Mouse (Mus musculus): ENCODE data around the gene Kcnrg. TPM values are rescaled to one million over a fixed set of nuclear protein-coding genes. Genes with fewer than 3 reads are reported as not detected.

Kcnrg gene
- polyA plus RNA-seq, 1 experiment = not detected

DNA sequence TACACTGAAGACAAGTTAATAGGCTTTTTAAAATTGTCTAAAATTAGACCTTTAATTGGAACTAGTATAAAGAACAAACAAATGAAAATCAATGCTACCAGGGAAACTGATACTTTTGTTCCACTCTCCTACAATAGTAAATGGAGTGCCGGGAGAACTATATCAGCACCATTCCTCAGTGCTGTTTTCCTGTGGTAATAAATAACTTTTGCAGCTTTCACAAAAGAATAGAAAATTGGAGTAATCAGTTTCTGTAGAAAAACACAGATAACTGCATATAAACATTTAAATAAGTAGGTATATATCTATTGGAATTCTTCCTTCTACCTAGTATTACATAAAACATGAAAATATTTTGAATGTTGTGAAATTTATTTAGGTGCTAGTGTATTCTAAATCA is 38.3 kb downstream of the Kcnrg start:
- Histone ChIP-seq H3K4me3 (ENCODE audit: low read depth, low read length) (no peak overlapping the region), H3K27me3 (ENCODE audit: control insufficient read depth, insufficient read depth, low read length) (no peaks in the 10 kb centered on the region), H3K4me1 (ENCODE audit: control insufficient read depth, insufficient read depth, insufficient read length, low read length) (no peaks in the 10 kb centered on the region), H3K36me3 (ENCODE audit: control insufficient read depth, insufficient read depth, low read length) (no peaks in the 10 kb centered on the region), H3K27ac (ENCODE audit: insufficient read depth, low read depth, low read length) (no peak overlapping the region)
- 21% methylated on average over 1 of the region's 1 CpGs for WGBS
- no peak for TF ChIP-seq POLR2A (IDR thresholded peaks at IDR 0.05; ENCODE audit: low read depth, low read length)
- no peak for TF ChIP-seq CTCF (IDR thresholded peaks at IDR 0.05; ENCODE audit: extremely low read depth, insufficient read length, insufficient replicate concordance, low read depth, low read length)

- H3K4me3 ChIP-seq (ENCODE audit: low read depth, low read length) = peak overlapping the region; percentile 90
- peak overlapping the region; percentile 67 for H3K27ac ChIP-seq (ENCODE audit: insufficient read depth, low read depth, low read length)
- no peak for TF ChIP-seq POLR2A (IDR thresholded peaks at IDR 0.05; ENCODE audit: low read depth, low read length)
- no peak for TF ChIP-seq CTCF (IDR thresholded peaks at IDR 0.05; ENCODE audit: extremely low read depth, insufficient read length, insufficient replicate concordance, low read depth, low read length)
- no peaks in the 10 kb centered on the region for H3K4me1 ChIP-seq (ENCODE audit: control insufficient read depth, insufficient read depth, insufficient read length, low read length)
- H3K27me3 ChIP-seq (ENCODE audit: control insufficient read depth, insufficient read depth, low read length) = no peaks in the 10 kb centered on the region
- no peaks in the 10 kb centered on the region for H3K36me3 ChIP-seq (ENCODE audit: control insufficient read depth, insufficient read depth, low read length)
- WGBS = under 1% methylated on average over 24 of the region's 24 CpGs
These were observed 40.1 kb downstream of the Kcnrg start for GRCm38 (mm10) chr14:61647182-61647880.

- H3K4me3 ChIP-seq (ENCODE audit: low read depth, low read length) = peak overlapping the region; percentile 90
- TF ChIP-seq POLR2A (IDR thresholded peaks at IDR 0.05; ENCODE audit: low read depth, low read length) (no peak), CTCF (IDR thresholded peaks at IDR 0.05; ENCODE audit: extremely low read depth, insufficient read length, insufficient replicate concordance, low read depth, low read length) (no peak)
- peak overlapping the region; percentile 67 for H3K27ac ChIP-seq (ENCODE audit: insufficient read depth, low read depth, low read length)
- H3K27me3 ChIP-seq (ENCODE audit: control insufficient read depth, insufficient read depth, low read length) = no peaks in the 10 kb centered on the region
- WGBS = under 1% methylated on average over 91 of the region's 95 CpGs
- no peaks in the 10 kb centered on the region for H3K36me3 ChIP-seq (ENCODE audit: control insufficient read depth, insufficient read depth, low read length)
- H3K4me1 ChIP-seq (ENCODE audit: control insufficient read depth, insufficient read depth, insufficient read length, low read length) = 0 out of 2 replicates have a peak, but pooled peaks cover under 1% of the 10 kb centered on the region
These were observed 40.8 kb downstream of the Kcnrg start for GRCm38 (mm10) chr14:61647881-61648684.

- H3K4me1 ChIP-seq (ENCODE audit: control insufficient read depth, insufficient read depth, insufficient read length, low read length) = 0 out of 2 replicates have a peak, but pooled peaks cover 1% of the 10 kb centered on the region
- no peaks in the 10 kb centered on the region for H3K27me3 ChIP-seq (ENCODE audit: control insufficient read depth, insufficient read depth, low read length)
- under 1% methylated on average over 62 of the region's 62 CpGs for WGBS
- H3K4me3 ChIP-seq (ENCODE audit: low read depth, low read length) = peak overlapping the region; percentile 90
- TF ChIP-seq CTCF (IDR thresholded peaks at IDR 0.05; ENCODE audit: extremely low read depth, insufficient read length, insufficient replicate concordance, low read depth, low read length) (no peak; the same call in 1 of the 2 replicates), POLR2A (IDR thresholded peaks at IDR 0.05; ENCODE audit: low read depth, low read length) (peak; percentile 81)
- no peaks in the 10 kb centered on the region for H3K36me3 ChIP-seq (ENCODE audit: control insufficient read depth, insufficient read depth, low read length)
- H3K27ac ChIP-seq (ENCODE audit: insufficient read depth, low read depth, low read length) = peak overlapping the region; percentile 80
These were observed 41.6 kb downstream of the Kcnrg start for GRCm38 (mm10) chr14:61648685-61649504.

- H3K4me1 ChIP-seq (ENCODE audit: control insufficient read depth, insufficient read depth, insufficient read length, low read length) = 0 out of 2 replicates have a peak, but pooled peaks cover 1% of the 10 kb centered on the region
- TF ChIP-seq POLR2A (IDR thresholded peaks at IDR 0.05; ENCODE audit: low read depth, low read length) (no peak), CTCF (IDR thresholded peaks at IDR 0.05; ENCODE audit: extremely low read depth, insufficient read length, insufficient replicate concordance, low read depth, low read length) (no peak)
- H3K4me3 ChIP-seq (ENCODE audit: low read depth, low read length) = no peak overlapping the region
- no peaks in the 10 kb centered on the region for H3K27me3 ChIP-seq (ENCODE audit: control insufficient read depth, insufficient read depth, low read length)
- no peaks in the 10 kb centered on the region for H3K36me3 ChIP-seq (ENCODE audit: control insufficient read depth, insufficient read depth, low read length)
- WGBS = 35% methylated on average over 9 of the region's 9 CpGs
- H3K27ac ChIP-seq (ENCODE audit: insufficient read depth, low read depth, low read length) = no peak overlapping the region
These were observed 43.2 kb downstream of the Kcnrg start for GRCm38 (mm10) chr14:61650291-61650960.

GRCm38 (mm10) chr14:61656469-61656868 is 49.2 kb downstream of the Kcnrg start:
- H3K4me3 ChIP-seq (ENCODE audit: low read depth, low read length) = no peak overlapping the region
- H3K4me1 ChIP-seq (ENCODE audit: control insufficient read depth, insufficient read depth, insufficient read length, low read length) = peaks cover 4% of the 10 kb centered on the region; the same call in 1 of the 2 replicates
- TF ChIP-seq POLR2A (IDR thresholded peaks at IDR 0.05; ENCODE audit: low read depth, low read length) (no peak), CTCF (IDR thresholded peaks at IDR 0.05; ENCODE audit: extremely low read depth, insufficient read length, insufficient replicate concordance, low read depth, low read length) (no peak)
- no peak overlapping the region for H3K27ac ChIP-seq (ENCODE audit: insufficient read depth, low read depth, low read length)
- no peaks in the 10 kb centered on the region for H3K36me3 ChIP-seq (ENCODE audit: control insufficient read depth, insufficient read depth, low read length)
- no peaks in the 10 kb centered on the region for H3K27me3 ChIP-seq (ENCODE audit: control insufficient read depth, insufficient read depth, low read length)
- WGBS = 15% methylated on average over 2 of the region's 2 CpGs

Data from small intestine, adult 2 months (tissue).